Mouse (Mus musculus) thymus, postnatal 0 days (tissue): ENCODE results near the gene Nova2. TPM values are rescaled to one million over a fixed set of nuclear protein-coding genes. Genes with fewer than 3 reads are reported as not detected.

Experiments
- DNase-seq: peaks from one replicate; pipeline ENCODE4 v3.0.0-alpha.2; 2015; ENCODE audit warnings: low spot score
- polyA plus RNA-seq: library from polyadenylated mRNA; unstranded; fragments of >200 nt; fragmentation: Nextera tagmentation; extraction: Ambion mirVana; gene quantifications from 2 replicates; pipeline ENCODE4 v1.2.1, GENCODE M21; 2015

Nova2 gene
- 0.17 and 0.28 TPM in 2 replicates for polyA plus RNA-seq

DNA sequence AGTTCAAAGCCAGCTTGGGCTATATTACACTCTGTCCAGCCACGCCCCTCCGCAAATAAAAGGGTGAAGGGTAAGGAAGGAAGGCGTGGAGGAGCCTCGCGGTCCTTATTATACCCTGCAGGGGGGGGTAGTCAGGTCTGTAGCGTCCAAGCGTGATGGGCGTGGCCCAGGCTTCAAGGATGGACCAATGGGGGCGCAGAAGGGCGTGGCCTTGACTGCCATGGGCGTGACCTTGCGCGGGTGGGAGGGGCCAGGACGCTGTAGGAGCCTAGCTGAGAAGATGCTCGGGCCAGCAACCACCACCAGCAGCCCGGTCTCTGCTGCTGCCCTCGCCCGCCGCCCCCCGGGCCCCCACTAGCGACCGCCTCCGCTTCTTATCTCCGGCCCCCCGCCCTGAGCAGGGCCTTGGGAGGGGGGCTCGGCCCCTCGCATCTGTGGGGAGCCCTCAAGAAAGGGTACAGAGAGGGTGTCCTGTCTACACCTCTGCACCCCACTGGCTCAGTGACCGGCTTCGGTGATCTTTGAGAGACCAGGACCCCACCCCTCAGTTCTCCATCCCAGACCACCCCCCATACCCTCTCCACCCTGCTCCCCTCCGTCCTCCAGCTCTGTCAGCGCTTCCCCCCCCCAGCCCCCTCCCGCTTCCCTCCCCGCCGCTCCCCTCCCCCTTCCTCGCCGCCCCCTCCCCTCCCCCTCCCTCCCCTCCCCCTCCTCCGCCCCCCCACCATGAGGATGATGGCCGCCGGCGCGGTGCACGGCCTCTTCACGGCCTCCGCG, at the start of gene Nova2:
Gene Nova2, plus strand, starts transcription at position 727 of the 777 bp plus-strand sequence.
- peak; percentile 29 for DNase-seq

DNA sequence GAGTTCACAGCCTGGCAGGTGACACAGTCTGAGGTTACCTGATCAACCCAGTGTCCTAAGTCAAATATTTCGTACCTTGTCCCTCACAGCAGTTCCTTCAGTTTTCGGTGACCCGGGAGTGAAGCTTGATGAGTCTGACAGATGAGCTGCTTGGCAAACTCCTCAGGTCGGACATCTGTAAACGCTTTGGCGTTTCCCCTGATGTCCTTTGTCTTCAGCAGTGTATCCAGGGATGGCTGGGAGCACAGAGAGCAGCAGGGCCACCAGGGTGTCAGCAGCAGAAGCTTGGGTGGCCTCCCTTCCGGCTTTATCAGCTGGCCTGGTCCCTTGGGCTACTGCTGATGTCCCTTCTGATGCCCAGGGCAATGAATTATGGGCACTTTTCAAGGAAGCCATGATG, 47.0 kb upstream of the Nova2 start:
- no peak for DNase-seq

DNA sequence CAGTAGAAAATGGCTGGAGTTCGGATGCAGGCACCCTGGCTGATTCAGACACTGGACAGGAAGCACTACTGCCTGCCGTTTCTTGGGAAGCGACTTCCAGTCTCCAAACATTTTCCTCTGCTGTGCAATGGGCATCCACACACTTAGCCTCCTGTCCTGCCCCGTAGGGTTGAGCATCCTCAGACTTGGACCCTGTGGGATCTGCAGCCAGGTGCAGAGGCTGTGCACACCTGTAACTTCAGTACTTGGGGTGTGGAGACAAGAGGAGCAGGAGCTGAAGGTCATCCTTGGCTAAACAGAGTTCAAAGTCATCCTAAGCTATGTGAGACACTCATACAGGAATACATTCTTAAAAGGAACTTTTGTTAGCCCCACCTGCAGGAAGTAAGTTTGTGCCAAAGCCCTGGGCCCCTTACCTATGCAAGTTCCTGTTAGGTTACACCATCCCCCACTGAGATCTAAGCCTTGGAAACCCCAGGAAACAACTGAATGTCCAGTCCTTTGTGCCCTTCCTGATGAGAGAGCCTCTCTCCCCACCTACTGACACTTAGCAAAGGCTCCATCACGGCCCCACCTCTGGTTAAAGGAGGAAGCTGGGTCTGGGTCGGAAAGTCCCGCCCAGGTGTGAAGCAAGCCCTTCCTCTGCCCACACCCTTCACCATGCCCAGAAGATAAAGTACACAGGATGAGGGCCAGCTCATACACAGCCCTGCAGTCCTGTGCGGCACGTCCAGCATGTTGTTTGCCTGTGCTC, 41.5 kb upstream of the Nova2 start:
- DNase-seq, result no peak

DNA sequence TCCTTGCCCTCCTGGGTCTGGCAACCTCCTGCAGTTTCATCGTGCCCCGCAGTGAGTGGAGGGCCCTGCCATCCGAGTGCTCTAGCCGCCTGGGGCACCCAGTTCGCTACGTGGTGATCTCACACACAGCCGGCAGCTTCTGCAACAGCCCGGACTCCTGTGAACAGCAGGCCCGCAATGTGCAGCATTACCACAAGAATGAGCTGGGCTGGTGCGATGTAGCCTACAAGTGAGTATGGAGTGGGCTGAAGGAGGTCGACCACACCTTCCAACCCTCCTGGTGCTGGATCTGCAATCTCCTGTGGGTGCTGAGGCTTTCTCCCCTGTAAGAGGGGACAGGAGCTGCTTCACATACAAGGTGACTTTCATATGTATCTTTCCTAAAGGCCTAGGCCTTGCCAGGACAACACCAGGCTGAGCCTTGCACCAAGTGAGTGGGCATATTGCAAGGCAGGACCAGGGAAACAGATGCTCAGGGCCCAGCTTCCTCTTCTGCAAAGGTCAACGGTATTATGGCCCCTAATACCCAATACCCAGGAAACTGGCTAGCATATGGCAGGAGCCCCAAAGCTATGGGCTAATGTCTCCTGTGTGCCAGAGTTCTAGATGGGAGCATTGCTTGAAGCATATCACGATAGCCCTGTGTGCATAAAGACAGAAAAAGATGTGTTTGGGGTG, 40.8 kb upstream of the Nova2 start:
- DNase-seq, result no peak

DNA sequence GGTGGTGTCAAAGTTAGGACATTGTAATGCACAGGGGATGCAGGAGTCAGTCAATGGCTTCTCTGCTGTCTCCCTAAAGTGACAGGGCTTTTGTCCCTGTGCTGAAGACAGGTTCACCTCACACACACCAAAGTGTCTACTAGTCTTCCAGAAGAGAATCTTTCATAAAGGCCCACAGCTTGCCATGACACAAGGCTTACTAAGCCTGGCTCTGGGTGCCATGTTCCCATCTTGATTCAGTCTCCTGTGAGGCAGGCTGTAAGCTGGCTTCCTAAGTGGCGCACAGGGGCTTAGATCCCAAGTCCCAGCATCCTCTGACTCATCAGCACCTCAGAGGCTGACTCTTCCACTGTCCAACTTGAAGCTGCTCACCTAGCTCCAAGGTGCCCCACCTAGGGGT, 38.7 kb upstream of the Nova2 start:
- no peak for DNase-seq

DNA sequence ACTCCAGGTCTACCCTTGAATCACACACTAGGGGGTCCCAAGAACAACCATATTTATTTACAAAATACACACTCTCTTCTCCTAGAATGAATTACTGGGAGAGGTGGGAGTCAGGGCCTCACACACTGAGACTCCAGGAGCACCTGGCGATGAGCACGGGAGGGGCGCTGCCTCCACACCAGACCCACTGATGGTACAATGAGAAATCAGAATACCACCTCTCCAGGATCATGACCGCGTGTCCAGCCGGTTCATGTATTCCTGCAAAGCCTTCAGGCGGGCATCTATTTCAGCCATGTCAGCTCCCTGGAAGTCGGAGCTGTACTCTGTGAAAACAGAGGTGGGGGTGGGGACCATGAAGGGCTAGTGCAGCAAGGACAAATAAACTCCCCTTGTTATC, 34.8 kb upstream of the Nova2 start:
- DNase-seq, result no peak

DNA sequence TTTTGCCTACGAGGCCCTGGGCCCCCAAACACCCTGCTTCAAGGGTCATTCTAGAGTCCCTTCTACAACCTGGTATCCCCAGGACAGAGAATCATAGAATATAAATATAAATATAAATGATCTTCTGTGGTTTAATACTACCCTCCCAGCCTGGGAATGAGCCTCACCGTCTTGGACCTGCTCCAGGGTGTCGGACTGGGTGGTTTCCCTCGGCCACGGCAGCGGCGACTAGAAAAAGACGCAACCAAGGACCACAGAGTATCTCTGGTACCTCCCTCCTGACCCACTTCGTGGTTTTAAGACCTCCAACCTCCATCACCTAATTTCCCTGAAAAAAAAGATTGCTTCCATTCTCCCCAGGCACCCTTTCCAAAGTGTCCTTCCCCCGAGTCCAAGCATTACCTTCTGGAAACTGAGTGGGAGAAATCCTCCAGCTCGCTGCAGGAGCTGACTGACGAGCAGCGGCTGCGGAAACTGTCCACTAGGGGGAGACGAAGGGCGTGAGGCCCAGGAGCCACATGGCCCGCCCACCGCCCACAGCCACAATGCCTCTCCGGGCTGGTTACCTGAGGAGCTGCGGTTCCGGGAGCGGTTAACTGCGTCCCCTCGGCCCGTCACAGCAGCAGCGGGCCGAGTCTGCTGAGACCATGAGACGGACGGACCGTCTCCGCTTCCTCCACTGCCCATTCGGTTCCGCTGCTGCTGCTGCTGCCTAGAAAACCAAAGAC, 33.7 kb upstream of the Nova2 start:
- DNase-seq, result peak; percentile 77

DNA sequence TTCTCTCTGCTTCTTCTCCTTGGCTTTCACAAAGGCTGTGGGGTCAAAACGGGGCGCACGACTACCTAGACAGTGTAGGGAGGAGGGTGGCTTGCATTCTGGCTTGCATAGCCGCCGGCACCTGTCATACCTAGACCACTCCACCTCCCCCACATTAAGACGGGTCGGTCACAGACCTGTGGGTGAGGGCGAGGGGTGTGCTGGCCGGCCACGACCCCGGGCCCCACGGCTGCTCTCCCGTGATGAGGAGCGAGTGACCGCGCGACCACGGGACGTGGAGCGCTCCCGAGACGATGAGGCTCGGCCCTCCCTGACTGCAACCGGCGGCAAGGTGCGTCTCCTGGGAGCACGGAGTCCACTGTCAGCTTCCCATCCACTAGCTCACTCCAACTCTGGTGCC, 32.7 kb upstream of the Nova2 start:
- no peak for DNase-seq

DNA sequence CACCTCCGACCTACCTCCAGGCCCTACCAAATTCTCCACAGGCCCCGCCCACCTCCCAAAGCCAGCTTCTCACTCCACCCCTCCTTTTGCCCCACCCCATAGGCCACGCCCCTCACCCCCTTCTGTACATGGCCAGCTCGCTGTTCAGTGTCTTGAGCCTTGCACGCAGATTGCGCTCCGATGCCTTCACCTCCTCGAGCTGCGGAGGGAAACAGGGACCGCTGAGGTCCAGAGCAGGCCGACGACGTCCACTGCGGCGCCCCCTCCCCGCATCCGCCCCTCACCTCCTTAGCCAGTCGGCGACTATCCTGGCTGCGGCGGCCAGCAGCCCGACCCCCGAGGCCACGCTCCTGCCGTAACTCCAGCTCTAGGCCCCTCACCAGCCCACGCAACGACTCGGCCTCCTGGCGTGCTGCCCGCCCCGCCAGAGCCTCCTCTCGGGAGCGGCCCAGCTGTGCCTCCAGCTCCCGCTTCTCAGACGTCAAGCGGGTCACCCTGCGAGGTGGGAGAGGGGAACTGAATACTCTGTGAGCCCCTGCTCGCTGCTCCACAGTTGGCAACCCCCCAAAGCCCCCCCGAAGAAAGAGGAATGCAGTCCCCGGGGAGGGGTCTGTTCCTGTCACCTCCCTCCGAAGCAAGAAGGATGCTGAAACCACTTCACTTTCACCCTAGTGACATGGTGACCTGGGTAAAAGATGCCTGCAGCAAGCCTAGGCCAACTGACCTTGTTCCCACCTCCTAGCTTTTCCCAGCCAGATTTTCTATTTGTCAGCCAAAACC, 31.8 kb upstream of the Nova2 start:
- peak; percentile 41 for DNase-seq

DNA sequence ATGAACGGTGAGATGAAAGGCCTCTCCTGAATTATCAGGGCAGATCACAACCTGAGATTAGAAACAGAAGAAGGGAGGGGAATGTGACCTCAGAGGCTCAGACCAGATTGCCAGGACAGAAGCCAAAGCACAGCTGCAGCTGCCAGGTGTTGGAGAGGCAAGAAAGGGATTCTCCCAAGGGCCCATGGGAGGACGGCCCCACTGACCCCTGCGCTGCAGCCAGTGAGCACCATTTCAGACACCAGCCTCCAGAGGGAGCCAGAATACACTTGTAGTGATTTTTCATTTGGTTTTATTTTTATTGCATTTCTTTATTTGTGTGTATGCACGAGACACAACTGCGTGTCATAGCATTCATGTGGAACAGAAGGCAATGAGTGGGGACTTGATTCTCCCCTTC, 29.2 kb upstream of the Nova2 start:
- no peak for DNase-seq

DNA sequence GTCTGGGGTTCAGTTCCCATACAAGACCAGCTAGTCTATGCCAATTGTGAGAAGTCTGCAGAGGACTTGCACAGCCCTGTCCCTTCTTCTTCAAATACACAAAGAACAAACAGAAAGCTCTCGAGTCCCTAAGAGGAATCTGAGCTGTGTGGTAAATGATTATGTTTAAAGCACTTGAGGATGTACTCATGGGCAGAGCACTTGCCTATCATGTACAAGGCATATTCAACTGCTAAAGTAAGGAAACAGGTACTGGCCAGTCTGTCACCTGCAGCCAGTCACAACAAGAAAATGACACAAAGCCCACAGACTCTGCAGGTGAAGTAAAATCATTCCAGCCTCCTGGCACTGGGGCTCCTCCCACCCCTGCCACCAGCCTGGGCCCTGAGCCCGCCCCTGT, 25.2 kb upstream of the Nova2 start:
- DNase-seq, result no peak

DNA sequence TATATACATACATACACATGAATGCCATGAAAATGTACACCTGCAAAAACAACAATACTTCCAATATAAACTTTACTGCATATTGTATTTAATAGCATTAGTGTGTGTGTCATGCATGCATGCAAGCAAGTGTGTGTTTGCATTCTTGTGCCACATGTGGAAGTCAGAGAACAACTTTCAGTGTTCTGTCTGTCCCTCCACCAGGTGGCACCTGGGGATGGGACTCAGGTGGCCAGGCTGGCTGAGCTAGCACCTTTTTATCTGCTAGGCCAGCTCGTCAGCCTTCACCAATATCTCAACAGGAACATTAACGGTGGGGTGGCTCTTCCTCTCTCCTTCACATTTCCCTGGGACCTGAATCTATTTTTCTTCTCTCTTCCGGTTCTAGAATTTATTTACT, 23.2 kb upstream of the Nova2 start:
- DNase-seq, result no peak

DNA sequence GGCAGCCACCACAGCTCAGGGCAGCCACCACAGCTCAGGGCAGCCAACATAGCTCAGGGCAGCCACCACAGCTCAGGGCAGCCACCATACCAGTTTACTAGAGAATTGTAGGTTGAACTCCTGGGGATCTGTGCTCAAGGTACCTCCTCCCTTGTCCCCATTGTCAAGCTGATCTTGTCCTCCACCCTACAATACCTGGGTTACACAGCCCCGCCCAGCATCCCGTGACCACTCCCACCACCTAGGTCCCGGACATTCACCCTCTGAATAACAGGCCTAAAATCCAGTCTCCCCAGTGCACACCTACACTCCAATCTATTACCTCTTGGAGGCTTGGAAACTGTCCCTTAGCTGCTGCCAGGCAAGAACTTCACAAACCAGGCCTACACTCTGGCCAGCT, 20.7 kb upstream of the Nova2 start:
- DNase-seq, result no peak

DNA sequence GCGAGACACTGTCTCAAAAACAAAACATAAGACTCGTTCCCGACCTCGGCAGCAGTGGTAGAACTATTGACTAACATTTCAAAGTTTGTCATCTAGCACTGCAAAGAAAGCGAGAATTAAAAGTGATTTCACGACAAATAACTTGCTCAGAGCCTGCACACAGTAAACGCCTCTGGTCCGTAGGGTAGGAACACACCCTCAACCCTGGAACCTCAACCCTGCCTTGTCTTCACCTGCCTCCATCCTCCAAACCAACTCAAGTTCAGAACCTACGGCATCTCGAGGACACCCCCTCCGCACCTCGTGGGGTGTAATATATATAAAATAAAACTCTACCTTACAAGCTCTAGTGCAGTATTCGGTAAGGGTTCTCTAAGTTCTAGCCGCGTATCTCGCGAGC, 15.9 kb upstream of the Nova2 start:
- no peak for DNase-seq

DNA sequence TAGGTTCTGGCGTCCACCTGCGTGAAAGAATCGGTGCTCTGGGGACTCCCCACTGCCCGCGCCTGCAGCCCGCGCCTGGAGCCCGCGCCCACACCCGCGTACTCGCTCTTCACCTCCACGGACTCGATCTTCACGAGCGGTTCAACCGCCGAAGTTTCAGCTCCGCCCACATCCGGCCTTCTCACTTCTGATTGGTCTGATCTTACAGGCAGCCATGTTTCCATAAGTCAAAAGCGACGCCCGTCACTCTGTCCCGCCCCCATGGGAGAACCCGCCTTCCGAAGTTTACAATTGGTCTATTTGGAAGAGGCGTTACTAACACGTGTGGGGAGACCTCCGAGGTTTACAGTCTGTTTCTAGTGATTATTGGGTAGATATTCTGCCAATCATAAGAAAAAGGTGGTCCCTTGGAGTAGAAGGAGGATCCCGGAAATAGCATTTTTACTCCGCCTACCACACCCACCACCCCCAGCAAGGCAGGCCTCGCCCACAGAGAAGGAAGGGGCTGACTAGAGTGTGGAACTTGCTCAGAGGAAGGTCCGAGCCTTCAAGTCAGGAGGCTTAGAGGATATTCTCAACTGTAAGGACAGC, 15.4 kb upstream of the Nova2 start, which contains the start of gene Ccdc61:
Gene Ccdc61, minus strand, starts transcription at position 175 of the 591 bp plus-strand sequence.
- DNase-seq, result peak; percentile 100

DNA sequence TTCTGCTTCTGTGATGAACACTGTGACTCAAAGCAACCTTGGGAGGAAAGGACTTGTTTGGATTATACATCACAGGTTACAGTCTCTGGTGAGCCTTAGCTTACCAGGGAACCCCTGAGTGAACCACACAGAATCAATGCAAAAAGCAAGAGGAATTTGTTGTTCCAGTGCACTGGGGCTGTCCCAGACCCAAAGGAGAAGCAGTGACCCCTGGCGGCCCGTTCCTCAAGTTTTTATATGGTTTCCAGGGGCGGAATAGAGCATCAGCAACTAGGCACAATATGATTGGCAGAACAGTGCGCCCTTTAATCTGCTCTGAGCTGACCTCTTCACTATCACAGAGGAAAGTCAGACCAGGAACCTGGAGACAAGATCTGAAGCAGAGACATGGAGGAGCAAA, 9.4 kb upstream of the Nova2 start:
- DNase-seq, result no peak

DNA sequence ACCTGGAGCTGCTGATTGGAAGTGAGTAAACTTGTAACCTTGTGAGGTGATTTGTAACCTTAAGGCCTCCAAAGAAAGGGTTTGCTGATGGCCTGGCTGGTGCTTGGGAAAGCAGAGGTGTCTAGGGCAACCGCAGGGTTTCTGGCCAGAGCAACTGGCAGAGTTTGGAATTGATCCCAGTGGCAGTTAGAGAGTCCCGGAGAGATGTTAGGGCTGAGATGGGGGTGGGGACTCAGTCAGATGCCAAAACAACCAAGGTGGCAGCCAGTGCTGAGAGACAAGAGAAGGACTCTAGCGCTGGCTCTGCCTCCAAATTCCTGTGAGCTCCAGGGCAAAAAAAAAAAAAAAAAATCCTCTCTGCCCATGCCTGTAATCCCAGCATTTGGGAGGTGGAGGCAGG, 7.8 kb upstream of the Nova2 start:
- no peak for DNase-seq

DNA sequence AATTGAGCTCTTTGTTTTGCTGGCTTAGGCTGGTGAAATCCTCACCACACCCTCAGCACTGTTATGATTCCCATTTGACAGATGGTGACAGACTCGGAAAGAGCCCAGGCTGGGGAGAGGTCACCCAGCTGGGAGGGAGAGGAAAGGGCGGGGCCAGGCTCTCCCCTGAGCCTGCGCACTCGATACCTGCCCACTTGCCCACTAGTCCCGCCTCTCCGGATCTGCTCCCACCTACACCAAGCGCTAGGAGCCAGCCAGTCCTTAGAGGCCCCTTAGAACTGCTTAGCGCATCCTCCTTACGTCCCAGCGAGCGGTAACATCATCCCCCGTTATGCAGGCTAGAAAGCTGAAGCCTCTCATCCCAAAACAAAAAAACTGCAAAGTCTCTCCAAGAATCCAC, 4.6 kb upstream of the Nova2 start:
- DNase-seq, result no peak

DNA sequence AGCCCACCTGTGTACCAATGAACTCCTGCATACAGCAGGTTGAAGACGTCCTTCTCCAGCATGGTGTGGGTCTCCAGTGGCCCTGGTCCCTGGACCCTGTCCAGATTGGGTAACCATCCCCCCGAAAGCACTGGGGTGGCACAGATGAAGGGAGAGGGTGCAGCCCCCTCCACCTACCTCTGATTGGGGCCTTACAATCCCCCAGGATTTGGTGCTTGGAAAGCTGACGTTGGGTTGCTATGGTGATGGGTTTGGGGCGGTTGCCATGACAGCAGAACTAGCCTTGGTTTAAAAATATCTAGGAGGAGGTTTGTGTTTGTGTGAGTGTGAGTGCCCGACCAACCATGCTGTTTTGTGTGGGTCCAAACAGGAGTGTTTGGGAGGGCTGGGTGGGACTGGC, 2.9 kb upstream of the Nova2 start:
- no peak for DNase-seq

DNA sequence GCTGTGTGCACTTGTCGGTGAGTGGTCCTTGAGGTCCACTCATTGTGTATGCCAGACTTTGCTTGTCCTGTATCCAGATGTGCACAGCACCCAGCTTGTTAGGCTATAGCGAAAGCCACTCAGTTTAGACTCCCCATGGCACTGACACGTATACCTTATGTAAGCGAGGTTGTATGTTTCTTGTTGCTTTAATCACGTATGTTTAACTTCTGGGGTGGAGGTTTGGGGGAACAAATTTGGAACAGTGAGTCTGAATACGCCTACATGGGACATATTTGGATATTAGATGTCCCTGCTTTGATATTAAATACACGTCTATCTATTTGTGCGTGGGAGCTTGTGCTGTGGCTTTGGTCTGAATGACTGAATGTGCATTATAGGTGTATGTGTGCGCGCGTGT, 2.4 kb upstream of the Nova2 start:
- DNase-seq, result no peak
